ENCODE assay signal across 26 mouse cellular contexts in the genomic region with DNA sequence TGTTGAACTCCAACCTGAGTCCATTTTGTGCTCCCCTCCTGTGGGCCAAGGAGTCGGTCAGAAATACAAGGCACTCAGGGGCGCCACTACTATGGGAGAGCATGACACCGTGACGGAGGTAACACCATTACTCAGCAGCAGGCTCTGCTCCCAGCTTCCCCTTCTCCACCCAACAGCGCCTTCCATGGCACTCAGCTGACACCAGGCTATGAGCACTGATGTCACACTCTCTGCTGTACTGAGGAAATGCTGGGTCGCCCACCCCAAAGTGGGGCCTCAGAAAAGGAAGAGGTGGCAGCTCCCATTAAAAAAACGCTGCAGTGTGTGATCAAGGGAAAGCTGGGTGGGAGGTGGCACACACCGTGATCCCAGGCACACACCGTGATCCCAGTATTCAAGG.
A peak's percentile ranks its signal among the peaks of the same experiment; 100 is the strongest.
DNase-seq lines count a peak whose midpoint lies in the region; ATAC-seq lines count a peak whose summit lies in the region.
"Had no signal": no experiment of that assay in that cellular context is flagged by ENCODE, and none has a peak within 500 bp of the region (broad histone marks: within the 10 kb centered on the region; RNA-seq: fewer than 3 reads in every experiment).

No protein-coding gene starts in this region.

- peak overlapping the region; percentile 81; the same call in 1 of the 2 replicates for H3K27ac ChIP-seq in hindbrain, embryonic 10.5 days
- H3K27ac ChIP-seq in hindbrain, embryonic 12.5 days, result no peak overlapping the region
- H3K27ac ChIP-seq: heart, embryonic 13.5 days; hindbrain, postnatal 0 days; liver, embryonic 13.5 days; midbrain, embryonic 15.5 days; neural tube, embryonic 15.5 days had no signal

- ATAC-seq in hindbrain, embryonic 12.5 days (ENCODE audit: low FRiP score), result no peak
- peak; percentile 56 for ATAC-seq in common myeloid progenitor, adult 5-6 weeks (replicated peaks; ENCODE audit: low read depth, poor library complexity, severe bottlenecking)
- ATAC-seq: forebrain, embryonic 14.5 days; hindbrain, postnatal 0 days; intestine, postnatal 0 days; midbrain, embryonic 15.5 days had no signal

- intact Hi-C loops in left cerebral cortex, postnatal 25 days (cut with DNase I), result no loop called here

- no peak for DNase-seq in hindbrain, embryonic 10.5 days (ENCODE audit: low spot score)
- DNase-seq in thymus, postnatal 0 days (ENCODE audit: low spot score), result peak; percentile 16
- DNase-seq in thymus, postnatal 25 days, result no peak
- DNase-seq in lung, postnatal 10 days, result no peak
- DNase-seq in left cerebral cortex, postnatal 25 days (ENCODE audit: low spot score in 2 of 2), result no peak
- DNase-seq: adrenal gland, adult 8-10 months; cerebellum, adult 8-10 months; cerebellum, postnatal 25 days; heart, postnatal 10 days; kidney, adult 9 months; kidney, postnatal 10 days; layer of hippocampus, adult 9-11 months; liver, embryonic 13.5 days; lung, adult 2 months; lung, postnatal 14 days; right cerebral cortex, postnatal 25 days; spleen, adult 18-20 months had no signal

- H3K27me3 ChIP-seq in hindbrain, embryonic 10.5 days (ENCODE audit: insufficient read depth, poor library complexity, severe bottlenecking), result no peaks in the 10 kb centered on the region
- no peaks in the 10 kb centered on the region for H3K27me3 ChIP-seq in hindbrain, embryonic 12.5 days
- H3K27me3 ChIP-seq: heart, embryonic 13.5 days; liver, embryonic 13.5 days; midbrain, embryonic 15.5 days; neural tube, embryonic 15.5 days had no signal

- 90% methylated on average over 9 of the region's 9 CpGs for WGBS in hindbrain, embryonic 10.5 days
- 89% methylated on average over 9 of the region's 9 CpGs for WGBS in hindbrain, embryonic 12.5 days

- H3K4me1 ChIP-seq in hindbrain, embryonic 10.5 days (replicated peaks), result peaks cover 51% of the 10 kb centered on the region
- H3K4me1 ChIP-seq in hindbrain, embryonic 12.5 days, result peaks cover 21% of the 10 kb centered on the region

- peaks cover 53% of the 10 kb centered on the region for H3K36me3 ChIP-seq in hindbrain, embryonic 10.5 days
- peaks cover 12% of the 10 kb centered on the region for H3K36me3 ChIP-seq in hindbrain, embryonic 12.5 days
- H3K36me3 ChIP-seq: midbrain, embryonic 15.5 days had no signal

- no peak overlapping the region for H3K4me2 ChIP-seq in hindbrain, embryonic 12.5 days (replicated peaks)
- H3K4me2 ChIP-seq: heart, embryonic 13.5 days; liver, embryonic 13.5 days; midbrain, embryonic 15.5 days; neural tube, embryonic 15.5 days had no signal

- H3K4me3 ChIP-seq in hindbrain, embryonic 10.5 days, result no peak overlapping the region
- no peak overlapping the region for H3K4me3 ChIP-seq in hindbrain, embryonic 12.5 days
- H3K4me3 ChIP-seq: heart, embryonic 13.5 days; liver, embryonic 13.5 days; midbrain, embryonic 15.5 days; neural tube, embryonic 15.5 days had no signal

- peaks cover 8% of the 10 kb centered on the region; the same call in 1 of the 2 replicates for H3K9me3 ChIP-seq in hindbrain, embryonic 10.5 days
- no peaks in the 10 kb centered on the region; the same call in 1 of the 2 replicates for H3K9me3 ChIP-seq in hindbrain, embryonic 12.5 days (replicated peaks)
- H3K9me3 ChIP-seq: G1E; midbrain, embryonic 15.5 days; neural tube, embryonic 15.5 days had no signal

- H3K9ac ChIP-seq in hindbrain, embryonic 12.5 days, result no peak overlapping the region
- H3K9ac ChIP-seq: heart, embryonic 13.5 days; liver, embryonic 13.5 days; midbrain, embryonic 15.5 days; neural tube, embryonic 15.5 days had no signal
